Mouse (Mus musculus): ENCODE results near the gene Hoxb5. TPM values are rescaled to one million over a fixed set of nuclear protein-coding genes. Genes with fewer than 3 reads are reported as not detected.
A peak's percentile ranks its signal among the peaks of the same experiment; 100 is the strongest.

Hoxb5 gene
- polyA plus RNA-seq, 1 experiment: not detected

DNA sequence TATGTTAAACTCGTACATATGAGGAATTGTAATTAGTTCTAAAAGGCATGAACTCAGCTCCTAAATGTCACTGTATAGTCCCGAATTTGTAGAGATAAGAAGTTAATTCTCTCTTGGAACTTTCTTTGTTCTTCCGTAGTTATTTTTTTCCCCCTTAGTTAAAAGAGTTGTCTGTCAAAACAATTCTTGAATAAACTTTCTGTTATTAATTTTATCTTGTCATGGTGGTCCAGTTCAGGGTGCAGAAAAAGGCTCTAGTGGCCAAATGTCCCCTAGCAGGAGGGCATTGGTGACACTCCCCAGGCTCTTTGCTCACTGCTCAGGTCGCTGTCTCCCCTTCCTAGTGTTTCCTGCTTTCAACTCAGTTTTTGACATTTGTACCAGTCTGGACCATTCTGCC, 44.6 kb downstream of the Hoxb5 start:
- Histone ChIP-seq H3K79me2 (ENCODE audit: control insufficient read depth, insufficient read depth) (no peaks in the 10 kb centered on the region), H3K27me3 (ENCODE audit: control insufficient read depth, insufficient read depth, insufficient read length) (peaks cover 61% of the 10 kb centered on the region), H3K36me3 (ENCODE audit: control insufficient read depth, insufficient read depth) (no peaks in the 10 kb centered on the region), H3ac (ENCODE audit: control insufficient read depth, insufficient read length) (no peak overlapping the region), H3K4me3 (no peak overlapping the region), H3K4me2 (ENCODE audit: low read depth) (no peak overlapping the region)
- TF ChIP-seq POLR2AphosphoS2 (IDR thresholded peaks at IDR 0.05; ENCODE audit: insufficient read length, low read depth): no peak
- no peak for TF ChIP-seq USF1 (IDR thresholded peaks at IDR 0.05; ENCODE audit: low read depth)
- TF ChIP-seq MAX (IDR thresholded peaks at IDR 0.05; ENCODE audit: low read depth): no peak
- TF ChIP-seq REST (IDR thresholded peaks at IDR 0.05; ENCODE audit: insufficient read depth, insufficient read length): no peak
- TF ChIP-seq POLR2A (IDR thresholded peaks at IDR 0.05; ENCODE audit: insufficient read length, low read depth): no peak

- Histone ChIP-seq H3K79me2 (ENCODE audit: control insufficient read depth, insufficient read depth) (no peaks in the 10 kb centered on the region), H3K36me3 (ENCODE audit: control insufficient read depth, insufficient read depth) (no peaks in the 10 kb centered on the region), H3K27me3 (ENCODE audit: control insufficient read depth, insufficient read depth, insufficient read length) (peaks cover 63% of the 10 kb centered on the region), H3K4me2 (ENCODE audit: low read depth) (no peak overlapping the region), H3K4me3 (no peak overlapping the region), H3ac (ENCODE audit: control insufficient read depth, insufficient read length) (no peak overlapping the region)
- TF ChIP-seq TCF3 (IDR thresholded peaks at IDR 0.05; ENCODE audit: insufficient read length, low read depth): no peak
- peak; percentile 52 for TF ChIP-seq USF1 (IDR thresholded peaks at IDR 0.05; ENCODE audit: low read depth)
Measured at GRCm38 (mm10) chr11:96348141-96348928, 45.2 kb downstream of the Hoxb5 start.

- Histone ChIP-seq H3K36me3 (ENCODE audit: control insufficient read depth, insufficient read depth) (no peaks in the 10 kb centered on the region), H3K27me3 (ENCODE audit: control insufficient read depth, insufficient read depth, insufficient read length) (peaks cover 61% of the 10 kb centered on the region), H3K4me3 (no peak overlapping the region), H3K4me2 (ENCODE audit: low read depth) (no peak overlapping the region), H3ac (ENCODE audit: control insufficient read depth, insufficient read length) (no peak overlapping the region), H3K79me2 (ENCODE audit: control insufficient read depth, insufficient read depth) (no peaks in the 10 kb centered on the region)
- TF ChIP-seq SRF (IDR thresholded peaks at IDR 0.05; ENCODE audit: control insufficient read depth, insufficient read length, low read depth) (no peak), POLR2AphosphoS2 (IDR thresholded peaks at IDR 0.05; ENCODE audit: insufficient read length, low read depth) (no peak), TCF3 (IDR thresholded peaks at IDR 0.05; ENCODE audit: insufficient read length, low read depth) (no peak), MAX (IDR thresholded peaks at IDR 0.05; ENCODE audit: low read depth) (no peak), TCF12 (IDR thresholded peaks at IDR 0.05; ENCODE audit: insufficient read depth, poor library complexity, severe bottlenecking) (no peak), MYOG (IDR thresholded peaks at IDR 0.05; ENCODE audit: control insufficient read depth in 1 of 3, insufficient read depth in 1 of 3, insufficient read length in 2 of 3, low read depth in 2 of 3) (no peak), CEBPB (IDR thresholded peaks at IDR 0.05; ENCODE audit: insufficient read depth, poor library complexity, severe bottlenecking) (no peak), POLR2A (IDR thresholded peaks at IDR 0.05; ENCODE audit: insufficient read length, low read depth) (no peak), MYOD1 (IDR thresholded peaks at IDR 0.05; ENCODE audit: control insufficient read depth in 1 of 3, insufficient read length in 2 of 3, low read depth in 2 of 3) (no peak), REST (IDR thresholded peaks at IDR 0.05; ENCODE audit: insufficient read depth, insufficient read length) (no peak), USF1 (IDR thresholded peaks at IDR 0.05; ENCODE audit: low read depth) (no peak), E2F4 (IDR thresholded peaks at IDR 0.05; ENCODE audit: insufficient read depth) (no peak)
Measured at GRCm38 (mm10) chr11:96348988-96349387, 45.9 kb downstream of the Hoxb5 start.

DNA sequence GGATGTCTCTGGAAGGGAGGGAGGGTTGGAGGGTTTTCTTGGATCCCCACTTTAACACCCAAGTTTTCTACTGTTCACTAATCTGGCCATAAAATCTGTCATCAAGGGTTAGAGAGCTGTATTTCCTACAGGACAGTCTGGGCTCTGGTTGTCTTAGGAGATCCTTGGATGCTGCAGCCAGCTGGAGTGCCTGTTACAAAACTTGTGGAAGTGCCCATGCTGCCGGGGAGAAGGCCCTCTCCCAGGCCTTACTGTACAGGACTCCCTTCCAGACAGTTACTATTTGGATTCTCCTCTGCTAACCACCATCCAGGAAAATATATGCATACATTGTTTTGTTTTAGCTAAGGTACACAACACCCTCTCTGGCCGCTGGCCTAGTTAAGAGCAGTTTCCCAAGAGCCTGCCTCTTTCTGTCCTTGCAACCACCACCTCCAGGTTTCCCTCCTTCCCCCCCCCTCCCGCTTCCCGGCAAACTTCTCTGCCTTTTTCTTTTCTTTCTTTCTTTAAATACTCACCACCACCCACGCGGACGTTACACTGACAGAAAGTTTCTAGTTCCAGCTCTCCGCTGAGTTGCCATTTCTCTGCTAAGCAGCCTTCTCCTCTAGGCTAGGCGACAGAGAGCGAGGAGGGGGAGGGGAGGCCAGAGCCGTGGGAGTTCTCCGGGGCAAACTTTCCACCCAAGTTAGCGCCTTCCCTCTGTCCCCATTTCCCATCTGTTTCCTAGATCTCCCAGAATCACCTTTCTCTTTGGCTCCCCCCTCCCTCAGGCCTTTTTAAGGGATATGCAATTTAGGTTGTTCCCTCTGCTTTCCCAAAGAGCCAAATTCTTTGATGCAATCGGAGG, 46.6 kb downstream of the Hoxb5 start:
- H3K27me3 ChIP-seq (ENCODE audit: control insufficient read depth, insufficient read depth, insufficient read length): peaks cover 61% of the 10 kb centered on the region
- H3K36me3 ChIP-seq (ENCODE audit: control insufficient read depth, insufficient read depth): no peaks in the 10 kb centered on the region
- H3K79me2 ChIP-seq (ENCODE audit: control insufficient read depth, insufficient read depth): no peaks in the 10 kb centered on the region
- no peak overlapping the region for H3ac ChIP-seq (ENCODE audit: control insufficient read depth, insufficient read length)
- H3K4me2 ChIP-seq (ENCODE audit: low read depth): no peak overlapping the region
- no peak overlapping the region for H3K4me3 ChIP-seq
- TF ChIP-seq POLR2A (IDR thresholded peaks at IDR 0.05; ENCODE audit: insufficient read length, low read depth) (no peak), REST (IDR thresholded peaks at IDR 0.05; ENCODE audit: insufficient read depth, insufficient read length) (no peak), MYOG (IDR thresholded peaks at IDR 0.05; ENCODE audit: control insufficient read depth in 1 of 3, insufficient read depth in 1 of 3, insufficient read length in 2 of 3, low read depth in 2 of 3) (no peak), USF1 (IDR thresholded peaks at IDR 0.05; ENCODE audit: low read depth) (no peak), MYOD1 (IDR thresholded peaks at IDR 0.05; ENCODE audit: control insufficient read depth in 1 of 3, insufficient read length in 2 of 3, low read depth in 2 of 3) (no peak), CEBPB (IDR thresholded peaks at IDR 0.05; ENCODE audit: insufficient read depth, poor library complexity, severe bottlenecking) (no peak), E2F4 (IDR thresholded peaks at IDR 0.05; ENCODE audit: insufficient read depth) (no peak), TCF12 (IDR thresholded peaks at IDR 0.05; ENCODE audit: insufficient read depth, poor library complexity, severe bottlenecking) (no peak), TCF3 (IDR thresholded peaks at IDR 0.05; ENCODE audit: insufficient read length, low read depth) (no peak), SRF (IDR thresholded peaks at IDR 0.05; ENCODE audit: control insufficient read depth, insufficient read length, low read depth) (no peak), POLR2AphosphoS2 (IDR thresholded peaks at IDR 0.05; ENCODE audit: insufficient read length, low read depth) (no peak), MAX (IDR thresholded peaks at IDR 0.05; ENCODE audit: low read depth) (no peak)

- Histone ChIP-seq H3K36me3 (ENCODE audit: control insufficient read depth, insufficient read depth) (no peaks in the 10 kb centered on the region), H3ac (ENCODE audit: control insufficient read depth, insufficient read length) (no peak within 1 kb of the TSS), H3K27me3 (ENCODE audit: control insufficient read depth, insufficient read depth, insufficient read length) (peaks cover 63% of the 10 kb centered on the region), H3K4me2 (ENCODE audit: low read depth) (no peak within 1 kb of the TSS), H3K4me3 (no peak within 1 kb of the TSS), H3K79me2 (ENCODE audit: control insufficient read depth, insufficient read depth) (no peaks in the 10 kb centered on the region)
- TF ChIP-seq REST (IDR thresholded peaks at IDR 0.05; ENCODE audit: insufficient read depth, insufficient read length): no peak
- TF ChIP-seq TCF12 (IDR thresholded peaks at IDR 0.05; ENCODE audit: insufficient read depth, poor library complexity, severe bottlenecking): no peak
- no peak for TF ChIP-seq POLR2AphosphoS2 (IDR thresholded peaks at IDR 0.05; ENCODE audit: insufficient read length, low read depth)
- TF ChIP-seq MYOD1 (IDR thresholded peaks at IDR 0.05; ENCODE audit: control insufficient read depth in 1 of 3, insufficient read length in 2 of 3, low read depth in 2 of 3): no peak
- TF ChIP-seq MAX (IDR thresholded peaks at IDR 0.05; ENCODE audit: low read depth): no peak
- no peak for TF ChIP-seq POLR2A (IDR thresholded peaks at IDR 0.05; ENCODE audit: insufficient read length, low read depth)
- no peak for TF ChIP-seq E2F4 (IDR thresholded peaks at IDR 0.05; ENCODE audit: insufficient read depth)
Measured at GRCm38 (mm10) chr11:96350341-96350624, 47.1 kb downstream of the Hoxb5 start, which contains the start of gene Hoxb2. Gene Hoxb2 (plus strand): TSS chr11:96350525.

All from myocyte (in vitro differentiated cells).